Mouse (Mus musculus): Measurements from ENCODE around the gene Cks2. TPM values are rescaled to one million over a fixed set of nuclear protein-coding genes. Genes with fewer than 3 reads are reported as not detected.
A peak's percentile ranks its signal among the peaks of the same experiment; 100 is the strongest.
"Not testable (repeated sequence)": the region's sequence is repeated elsewhere in the genome, so short reads cannot be mapped to it uniquely, and the experiment has no call there.

Cks2 gene
- polyA plus RNA-seq, 1 experiment from 2014 or later, result 236 TPM

DNA sequence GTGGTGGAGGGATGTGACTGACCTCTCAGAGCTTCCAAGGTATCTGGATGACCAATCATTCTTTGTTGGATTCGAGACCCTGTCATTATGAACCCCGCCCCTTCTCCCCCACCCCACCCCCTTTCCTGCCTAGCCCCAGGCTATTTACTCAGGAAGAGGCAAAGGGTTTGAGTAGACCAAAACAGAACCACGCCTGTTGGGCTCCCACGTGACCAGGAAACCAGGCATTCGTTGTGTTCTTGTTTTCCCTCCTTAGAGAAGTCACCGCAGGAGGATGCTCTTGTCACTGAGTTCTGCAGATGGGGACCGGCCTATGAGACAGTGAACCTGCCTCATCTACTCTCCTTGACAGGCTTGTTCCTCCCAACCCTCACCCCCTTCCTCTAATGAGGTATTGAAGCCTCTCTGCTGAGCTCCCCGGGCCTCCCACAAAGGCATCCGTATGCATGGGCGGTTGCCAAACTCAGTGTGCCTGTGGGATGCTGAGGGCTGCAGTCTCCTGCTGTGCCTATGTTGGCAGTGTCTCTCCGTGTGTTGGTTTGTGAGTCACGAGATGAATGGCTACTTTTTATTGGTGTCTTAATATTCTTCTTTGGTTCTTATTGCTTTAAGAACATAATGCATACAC, 28.5 kb upstream of the Cks2 start:
- 21% methylated on average over 12 of the region's 12 CpGs for WGBS
- H3K27ac ChIP-seq, result no peak overlapping the region

DNA sequence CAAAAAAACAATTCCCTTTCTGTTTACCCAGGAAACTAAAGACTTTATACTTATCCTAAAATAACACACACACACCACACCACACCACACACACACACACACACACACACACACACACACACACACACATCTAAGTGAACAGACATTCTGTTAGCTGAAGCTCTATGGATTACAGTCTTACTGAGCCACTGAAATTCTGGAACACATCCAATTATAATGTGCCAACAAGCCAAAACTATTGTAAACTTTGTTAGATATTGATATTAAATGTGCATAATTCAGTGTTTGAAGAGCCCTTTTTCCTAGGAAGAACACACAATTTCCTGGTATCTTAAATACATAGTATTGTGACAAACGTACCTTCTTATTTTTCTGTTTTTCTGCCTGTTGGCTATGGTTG, 27.7 kb upstream of the Cks2 start:
- no peaks in the 10 kb centered on the region for H3K9me3 ChIP-seq (replicated peaks)
- peaks cover 6% of the 10 kb centered on the region; the same call in 1 of the 2 replicates for H3K4me1 ChIP-seq (replicated peaks)
- no peak for ATAC-seq (replicated peaks; ENCODE audit: insufficient number of reproducible peaks, insufficient read depth, low FRiP score, low read depth)
- H3K9ac ChIP-seq, result no peak overlapping the region
- 45% methylated on average over 1 of the region's 1 CpGs for WGBS
- H3K4me2 ChIP-seq, result no peak overlapping the region
- no peak overlapping the region for H3K4me3 ChIP-seq
- H3K27ac ChIP-seq, result no peak overlapping the region
- H3K36me3 ChIP-seq, result no peaks in the 10 kb centered on the region
- H3K27me3 ChIP-seq, result no peaks in the 10 kb centered on the region

More for the DNA sequence above, 28.5 kb upstream of the Cks2 start:
- no peak overlapping the region for H3K4me3 ChIP-seq
- no peak for ATAC-seq (replicated peaks; ENCODE audit: insufficient number of reproducible peaks, insufficient read depth, low FRiP score, low read depth)
- H3K4me2 ChIP-seq, result no peak overlapping the region
- H3K36me3 ChIP-seq, result no peaks in the 10 kb centered on the region
- H3K4me1 ChIP-seq (replicated peaks), result peaks cover 6% of the 10 kb centered on the region; the same call in 1 of the 2 replicates
- H3K9me3 ChIP-seq (replicated peaks), result no peaks in the 10 kb centered on the region
- no peaks in the 10 kb centered on the region for H3K27me3 ChIP-seq
- H3K9ac ChIP-seq, result no peak overlapping the region

GRCm38 (mm10) chr13:51617861-51618260, 27.2 kb upstream of the Cks2 start:
- Histone ChIP-seq H3K27me3 (no peaks in the 10 kb centered on the region), H3K4me3 (no peak overlapping the region), H3K9ac (no peak overlapping the region), H3K27ac (no peak overlapping the region), H3K4me1 (replicated peaks) (peaks cover 6% of the 10 kb centered on the region; the same call in 1 of the 2 replicates), H3K36me3 (no peaks in the 10 kb centered on the region), H3K4me2 (peak overlapping the region; percentile 48), H3K9me3 (replicated peaks) (no peaks in the 10 kb centered on the region)
- 14% methylated on average over 6 of the region's 6 CpGs for WGBS
- no peak for ATAC-seq (replicated peaks; ENCODE audit: insufficient number of reproducible peaks, insufficient read depth, low FRiP score, low read depth)

- Histone ChIP-seq H3K27ac (no peak overlapping the region), H3K4me1 (replicated peaks) (peaks cover 6% of the 10 kb centered on the region; the same call in 1 of the 2 replicates), H3K4me2 (no peak overlapping the region), H3K4me3 (no peak overlapping the region), H3K9ac (no peak overlapping the region), H3K36me3 (no peaks in the 10 kb centered on the region), H3K27me3 (no peaks in the 10 kb centered on the region), H3K9me3 (replicated peaks) (no peaks in the 10 kb centered on the region)
- 23% methylated on average over 8 of the region's 9 CpGs for WGBS
- no peak for ATAC-seq (replicated peaks; ENCODE audit: insufficient number of reproducible peaks, insufficient read depth, low FRiP score, low read depth)
Observed at GRCm38 (mm10) chr13:51618602-51619001, 26.4 kb upstream of the Cks2 start.

- Histone ChIP-seq H3K9ac (no peak overlapping the region), H3K4me3 (no peak overlapping the region), H3K27me3 (no peaks in the 10 kb centered on the region), H3K4me2 (no peak overlapping the region), H3K9me3 (replicated peaks) (no peaks in the 10 kb centered on the region), H3K36me3 (no peaks in the 10 kb centered on the region), H3K4me1 (replicated peaks) (peaks cover 3% of the 10 kb centered on the region; the same call in 1 of the 2 replicates), H3K27ac (no peak overlapping the region)
- whole genome bisulfite sequencing, result 71% methylated on average over 5 of the region's 5 CpGs
- no peak for ATAC-seq (replicated peaks; ENCODE audit: insufficient number of reproducible peaks, insufficient read depth, low FRiP score, low read depth)
Observed at GRCm38 (mm10) chr13:51622626-51623025, 22.4 kb upstream of the Cks2 start.

- H3K27me3 ChIP-seq, result no peaks in the 10 kb centered on the region
- H3K4me1 ChIP-seq (replicated peaks), result no peaks in the 10 kb centered on the region
- H3K9ac ChIP-seq, result no peak overlapping the region
- H3K9me3 ChIP-seq (replicated peaks), result no peaks in the 10 kb centered on the region
- H3K27ac ChIP-seq, result no peak overlapping the region
- H3K36me3 ChIP-seq, result no peaks in the 10 kb centered on the region
- H3K4me2 ChIP-seq, result no peak overlapping the region
- whole genome bisulfite sequencing, result 80% methylated on average over 2 of the region's 2 CpGs
- no peak overlapping the region for H3K4me3 ChIP-seq
- no peak for ATAC-seq (replicated peaks; ENCODE audit: insufficient number of reproducible peaks, insufficient read depth, low FRiP score, low read depth)
Observed at GRCm38 (mm10) chr13:51623678-51624077, 21.4 kb upstream of the Cks2 start.

- WGBS, result 69% methylated on average over 6 of the region's 6 CpGs
- no peak for ATAC-seq (replicated peaks; ENCODE audit: insufficient number of reproducible peaks, insufficient read depth, low FRiP score, low read depth)
- H3K36me3 ChIP-seq, result no peaks in the 10 kb centered on the region
Observed at GRCm38 (mm10) chr13:51628273-51628848, 16.7 kb upstream of the Cks2 start.

GRCm38 (mm10) chr13:51631354-51631992, 13.6 kb upstream of the Cks2 start:
- no peak overlapping the region for H3K9ac ChIP-seq
- WGBS, result 69% methylated on average over 15 of the region's 15 CpGs
- no peaks in the 10 kb centered on the region for H3K27me3 ChIP-seq

More at GRCm38 (mm10) chr13:51628273-51628848, 16.7 kb upstream of the Cks2 start:
- no peaks in the 10 kb centered on the region for H3K4me1 ChIP-seq (replicated peaks)
- H3K27me3 ChIP-seq, result no peaks in the 10 kb centered on the region
- H3K4me3 ChIP-seq, result no peak overlapping the region
- H3K27ac ChIP-seq, result no peak overlapping the region
- no peaks in the 10 kb centered on the region for H3K9me3 ChIP-seq (replicated peaks)
- no peak overlapping the region for H3K4me2 ChIP-seq
- no peak overlapping the region for H3K9ac ChIP-seq

GRCm38 (mm10) chr13:51632560-51633218, 12.3 kb upstream of the Cks2 start:
- Histone ChIP-seq H3K27ac (no peak overlapping the region), H3K27me3 (no peaks in the 10 kb centered on the region), H3K4me2 (no peak overlapping the region), H3K4me3 (no peak overlapping the region), H3K9ac (no peak overlapping the region), H3K36me3 (no peaks in the 10 kb centered on the region), H3K9me3 (replicated peaks) (no peaks in the 10 kb centered on the region), H3K4me1 (replicated peaks) (no peaks in the 10 kb centered on the region)
- WGBS, result 84% methylated on average over 5 of the region's 5 CpGs
- ATAC-seq (replicated peaks; ENCODE audit: insufficient number of reproducible peaks, insufficient read depth, low FRiP score, low read depth), result no peak

More at GRCm38 (mm10) chr13:51631354-51631992, 13.6 kb upstream of the Cks2 start:
- ATAC-seq (replicated peaks; ENCODE audit: insufficient number of reproducible peaks, insufficient read depth, low FRiP score, low read depth), result no peak
- no peak overlapping the region for H3K27ac ChIP-seq
- no peaks in the 10 kb centered on the region for H3K36me3 ChIP-seq
- no peaks in the 10 kb centered on the region for H3K9me3 ChIP-seq (replicated peaks)
- H3K4me1 ChIP-seq (replicated peaks), result no peaks in the 10 kb centered on the region
- H3K4me2 ChIP-seq, result no peak overlapping the region
- H3K4me3 ChIP-seq, result no peak overlapping the region

DNA sequence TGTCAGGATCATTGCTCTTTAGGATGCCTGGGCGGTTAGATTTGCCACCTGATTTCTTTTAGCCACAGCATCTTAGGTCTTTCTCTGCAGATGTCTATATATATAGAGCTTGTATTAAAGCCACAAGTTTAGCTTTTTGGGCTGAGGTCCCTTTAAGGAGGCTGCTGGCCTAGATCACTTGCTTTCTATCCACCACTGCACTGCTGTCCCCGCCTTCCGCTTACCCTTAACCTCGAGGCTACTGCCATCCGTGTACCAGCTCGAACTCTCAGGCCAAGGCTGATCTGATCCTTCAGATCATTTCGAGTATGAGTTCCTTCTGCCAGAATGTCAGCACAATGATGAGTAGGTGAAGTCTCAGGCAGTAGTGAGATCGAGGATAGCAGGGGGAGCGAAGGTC, 9.6 kb upstream of the Cks2 start:
- not testable (repeated sequence) for H3K4me1 ChIP-seq (replicated peaks); H3K9ac ChIP-seq; H3K4me3 ChIP-seq; H3K27ac ChIP-seq; H3K36me3 ChIP-seq; ATAC-seq (replicated peaks; ENCODE audit: insufficient number of reproducible peaks, insufficient read depth, low FRiP score, low read depth); H3K4me2 ChIP-seq; H3K27me3 ChIP-seq; H3K9me3 ChIP-seq (replicated peaks)
- WGBS, result 44% methylated on average over 3 of the region's 9 CpGs

DNA sequence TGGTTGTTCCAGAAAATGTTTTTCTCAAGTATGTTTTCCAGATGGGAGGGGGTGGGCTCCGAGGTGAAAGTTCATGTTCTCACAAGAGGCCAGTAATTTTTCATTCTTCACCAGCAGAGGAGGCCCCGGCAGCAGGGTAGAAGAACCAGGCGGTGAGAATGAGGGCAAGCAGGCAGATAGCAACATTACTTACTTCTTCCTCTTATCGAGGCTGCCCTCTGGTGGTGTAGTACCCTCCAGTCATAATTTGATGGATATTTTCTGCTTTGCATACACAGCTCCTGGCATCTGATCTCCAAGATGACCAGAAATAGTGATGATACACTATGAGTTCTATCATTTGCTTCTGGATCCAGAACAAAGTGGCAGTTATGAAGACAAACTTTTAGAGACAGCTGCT, 6.1 kb upstream of the Cks2 start:
- Histone ChIP-seq H3K9me3 (replicated peaks) (no peaks in the 10 kb centered on the region), H3K36me3 (no peaks in the 10 kb centered on the region), H3K4me2 (no peak overlapping the region), H3K9ac (no peak overlapping the region), H3K27ac (no peak overlapping the region), H3K4me3 (no peak overlapping the region), H3K27me3 (no peaks in the 10 kb centered on the region), H3K4me1 (replicated peaks) (no peaks in the 10 kb centered on the region)
- 83% methylated on average over 4 of the region's 4 CpGs for whole genome bisulfite sequencing
- ATAC-seq (replicated peaks; ENCODE audit: insufficient number of reproducible peaks, insufficient read depth, low FRiP score, low read depth), result no peak

All from heart, embryonic 15.5 days (tissue).